Mouse (Mus musculus) CD4-positive, CD25-positive, alpha-beta regulatory T cell, adult 4 months (primary cell): ENCODE results near the gene Cd36. TPM values are rescaled to one million over a fixed set of nuclear protein-coding genes. Genes with fewer than 3 reads are reported as not detected.

Experiments used
- ATAC-seq: one replicate; pipeline ENCODE4 v1.8.0; 2017
- polyA plus RNA-seq, 2 experiments: library from polyadenylated mRNA; unstranded; fragments of 100-300 nt; shearing (Covaris generic); gene quantifications; one replicate each; pipeline ENCODE4 v1.2.1; 2017

The Cd36 gene
- polyA plus RNA-seq, 2 experiments from 2014 or later, result 0.24 TPM; not detected in 1

DNA sequence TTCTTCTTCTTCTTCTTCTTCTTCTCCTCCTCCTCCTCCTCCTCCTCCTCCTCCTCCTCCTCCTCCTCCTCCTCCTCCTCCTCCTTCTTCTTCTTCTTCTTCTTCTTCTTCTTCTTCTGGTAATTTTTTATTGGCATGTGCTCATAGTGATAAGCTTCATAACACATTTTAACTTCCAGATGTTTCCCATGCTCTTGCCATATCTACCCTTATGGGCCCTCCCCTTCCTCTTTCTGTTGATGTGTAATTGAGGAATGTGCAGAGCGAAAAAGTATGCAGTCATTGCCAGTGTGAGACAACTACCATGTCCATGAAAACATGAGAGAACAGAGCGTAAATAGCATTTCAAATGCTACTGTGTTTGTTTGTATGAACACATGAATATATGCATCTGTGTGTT is 118.3 kb downstream of the Cd36 start:
- no peak for ATAC-seq

DNA sequence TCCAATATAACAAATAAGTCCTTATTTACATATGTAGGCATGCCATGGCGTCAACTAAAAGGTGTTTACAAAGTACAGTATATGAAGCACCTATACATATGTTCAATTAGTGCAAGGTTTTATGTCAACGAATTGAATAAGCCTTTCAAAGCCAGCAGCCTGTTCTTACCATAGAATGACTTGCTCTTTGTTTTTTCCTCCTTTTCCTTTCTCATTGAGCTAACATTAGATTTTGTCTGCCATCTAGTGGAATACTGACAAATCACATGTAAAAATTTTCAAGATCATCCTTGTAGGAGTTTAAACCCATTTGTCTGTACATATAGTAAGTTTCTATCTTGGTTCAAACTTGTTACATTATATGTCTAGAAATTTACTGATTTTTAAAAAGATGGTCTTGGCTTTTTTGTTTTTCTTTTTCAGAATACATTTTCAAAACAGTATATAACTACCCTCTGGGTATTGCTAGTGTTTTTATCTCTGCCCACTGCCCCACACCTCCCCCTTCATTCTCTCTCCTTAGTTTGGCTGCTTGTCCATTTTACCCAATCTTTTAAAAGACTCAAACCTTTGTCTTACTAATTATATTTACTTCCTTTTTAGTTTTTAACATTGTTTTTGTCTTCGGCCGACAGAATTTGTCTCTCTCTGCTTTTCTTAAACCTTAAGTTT is 122.5 kb downstream of the Cd36 start:
- no peak for ATAC-seq

DNA sequence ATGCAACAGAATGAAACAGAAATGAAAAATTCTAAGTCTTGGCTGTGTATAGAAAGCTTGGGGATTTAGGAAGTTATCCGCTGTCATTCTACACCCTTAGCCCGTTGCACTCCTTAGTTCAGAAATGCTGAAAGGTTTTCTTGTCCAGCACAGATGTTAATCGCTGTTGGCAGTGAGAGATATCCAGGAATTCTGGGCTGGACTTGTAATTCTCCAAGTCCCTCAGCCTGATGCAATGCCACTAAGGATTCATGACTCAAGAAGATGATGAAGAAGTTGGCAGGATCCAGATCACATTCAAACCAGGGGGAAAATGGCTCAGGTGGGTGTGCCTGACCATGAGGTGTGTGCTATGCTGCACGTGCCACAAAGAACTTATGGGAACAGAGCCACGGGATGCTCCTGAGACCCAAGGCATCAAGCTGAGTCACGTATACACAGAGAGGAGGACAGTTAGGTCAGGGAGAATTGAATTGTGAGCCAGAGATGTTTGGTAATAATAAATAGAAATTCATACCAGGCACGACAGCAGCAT is 135.1 kb downstream of the Cd36 start:
- ATAC-seq, result no peak

DNA sequence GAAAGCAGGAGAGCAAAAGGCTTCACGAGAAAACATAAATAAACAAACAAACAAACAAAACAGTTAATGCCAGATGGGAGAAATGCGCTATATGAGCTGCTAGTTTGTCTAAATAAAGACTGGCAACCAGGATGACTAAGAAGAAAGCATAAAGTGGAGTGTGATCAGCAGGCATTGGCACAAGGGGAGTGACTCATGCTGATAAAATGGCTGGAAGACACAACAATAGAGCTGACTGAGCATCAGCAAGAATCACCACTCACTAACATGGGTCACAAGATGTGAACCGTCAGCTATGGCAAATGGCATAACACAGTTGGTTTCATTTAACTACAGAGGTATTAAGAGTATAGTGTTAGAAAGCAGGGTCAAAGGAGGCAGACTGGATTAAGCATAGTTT is 140.3 kb downstream of the Cd36 start:
- ATAC-seq, result no peak

DNA sequence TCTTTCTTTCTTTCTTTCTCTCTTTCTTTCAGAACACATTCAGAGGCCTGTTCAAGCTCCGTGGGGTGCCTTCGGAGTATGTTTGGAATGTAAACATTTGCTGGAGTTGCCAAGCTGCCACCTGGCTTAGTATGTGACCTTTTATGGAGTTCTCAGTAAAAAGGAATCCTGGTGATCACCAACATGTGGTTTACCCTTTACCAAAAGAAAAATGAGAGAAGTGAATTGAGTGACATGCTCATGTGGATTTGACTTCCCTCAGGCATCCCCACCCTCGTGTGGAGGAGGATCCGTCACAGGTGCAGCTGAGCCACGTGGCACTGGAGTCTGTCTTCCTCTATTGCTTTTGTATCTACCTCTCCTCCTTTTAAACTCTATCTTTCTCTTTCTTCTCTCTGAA is 141.5 kb downstream of the Cd36 start:
- no peak for ATAC-seq

DNA sequence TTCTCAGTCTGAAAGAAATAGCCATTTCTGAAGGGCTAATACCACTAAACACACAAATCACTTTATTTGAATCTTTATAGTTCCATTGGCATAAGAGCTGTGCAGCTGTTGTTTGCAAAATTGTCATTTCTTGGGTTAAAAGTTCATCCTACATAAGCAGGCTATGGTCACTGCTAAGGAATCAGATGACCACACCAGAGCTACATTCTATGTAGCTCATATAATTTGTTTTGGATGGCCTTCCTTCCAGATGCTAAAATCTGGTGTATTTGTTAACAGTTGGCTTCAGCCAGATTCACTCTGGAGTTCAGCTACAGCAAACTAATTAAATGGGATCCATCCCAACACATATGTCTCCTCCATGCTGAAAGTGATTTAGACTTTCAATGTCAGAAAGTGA is 142.1 kb downstream of the Cd36 start:
- ATAC-seq, result no peak

DNA sequence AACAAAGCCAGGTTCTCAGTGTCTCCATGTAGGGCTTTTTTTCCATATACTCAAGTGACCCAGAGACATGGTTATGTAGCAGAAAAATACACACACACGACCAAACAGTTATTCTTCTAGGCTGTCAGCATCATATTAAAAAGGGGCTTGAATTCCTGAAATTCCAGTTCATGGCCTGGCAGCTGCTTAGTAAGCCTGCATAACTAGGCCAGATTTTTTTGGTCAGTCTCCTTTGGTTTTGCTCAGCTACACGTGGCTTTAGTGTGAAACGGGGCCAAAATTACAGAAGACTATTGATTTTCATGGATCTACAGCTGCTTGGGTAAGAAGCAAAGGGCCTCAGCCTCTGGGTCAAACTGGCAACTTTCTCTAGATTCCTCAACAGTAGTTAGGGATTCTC is 148.8 kb downstream of the Cd36 start:
- no peak for ATAC-seq

Other genes starting within 250 kb of the Cd36 start
- not detected for gene Gnat3, start 73.7 kb upstream of the Cd36 start, polyA plus RNA-seq